Mouse (Mus musculus) olfactory bulb, adult 2 months (tissue): Measurements from ENCODE around the gene Nxf2. TPM values are rescaled to one million over a fixed set of nuclear protein-coding genes. Genes with fewer than 3 reads are reported as not detected.
"Not testable (repeated sequence)": the region's sequence is repeated elsewhere in the genome, so short reads cannot be mapped to it uniquely, and the experiment has no call there.

ENCODE experiments used
- H3K27ac ChIP-seq: fragments of 200-500 bp; 2 replicates; pipeline ENCODE4 v1.5.1; 2012; ENCODE audit warnings: low read depth, low read length; ENCODE audit not compliant: insufficient read depth
- H3K4me1 ChIP-seq: fragments of 200-500 bp; 2 replicates; pipeline ENCODE4 v1.6.1; 2012; ENCODE audit warnings: low read length; ENCODE audit not compliant: control insufficient read depth, insufficient read depth
- H3K4me3 ChIP-seq: fragments of 200-500 bp; 2 replicates; pipeline ENCODE4 v1.5.1; 2012; ENCODE audit warnings: mild to moderate bottlenecking, low read depth, low read length, moderate library complexity; ENCODE audit not compliant: insufficient read depth
- CTCF ChIP-seq: fragments of 200-500 bp; IDR thresholded peaks from 2 replicates; pipeline ENCODE4 v1.5.1; 2012; ENCODE audit warnings: low read depth, mild to moderate bottlenecking, low read length, moderate library complexity; ENCODE audit not compliant: insufficient read depth
- POLR2A ChIP-seq: fragments of 200-500 bp; IDR thresholded peaks from 2 replicates; pipeline ENCODE4 v1.6.1; 2012; ENCODE audit warnings: mild to moderate bottlenecking, low read depth, low read length, moderate library complexity; ENCODE audit not compliant: insufficient read depth
- WGBS: fragments of 180-500 bp; shearing (Covaris S2); methylation state at CpG from one replicate; pipeline ENCODE4 v1.1.7; 2018; 5-methylcytosine and 5-hydroxymethylcytosine counted together
- polyA plus RNA-seq: library from polyadenylated mRNA; stranded (reverse); fragments of >200 nt; gene quantifications from 2 replicates; pipeline ENCODE4 v1.2.4, GENCODE M21; 2012; ENCODE audit warnings: low replicate concordance; ENCODE audit not compliant: missing spikeins, insufficient read depth, insufficient read length

Gene Nxf2
- polyA plus RNA-seq, 1 experiment: not detected

- Histone ChIP-seq H3K27ac (no peak overlapping the region), H3K4me1 (no peaks in the 10 kb centered on the region), H3K4me3 (no peak overlapping the region)
- TF ChIP-seq CTCF (no peak), POLR2A (no peak)
- 56% methylated on average over 7 of the region's 7 CpGs for WGBS
Measured at GRCm38 (mm10) chrX:134923675-134924424, 40.7 kb downstream of the Nxf2 start.

GRCm38 (mm10) chrX:134919220-134919619, 45.3 kb downstream of the Nxf2 start:
- TF ChIP-seq POLR2A (no peak), CTCF (no peak)
- Histone ChIP-seq H3K27ac (no peak overlapping the region), H3K4me3 (no peak overlapping the region), H3K4me1 (no peaks in the 10 kb centered on the region)
- WGBS: 67% methylated on average over 1 of the region's 1 CpGs

- Histone ChIP-seq H3K4me3 (no peak overlapping the region), H3K4me1 (no peaks in the 10 kb centered on the region), H3K27ac (no peak overlapping the region)
- TF ChIP-seq POLR2A: no peak
- no peak for TF ChIP-seq CTCF
- WGBS: 71% methylated on average over 2 of the region's 2 CpGs
Measured at GRCm38 (mm10) chrX:134915745-134916144, 48.8 kb downstream of the Nxf2 start.

- not testable (repeated sequence) for H3K27ac ChIP-seq, H3K4me1 ChIP-seq, H3K4me3 ChIP-seq
Measured at GRCm38 (mm10) chrX:134915315-134915714, 49.2 kb downstream of the Nxf2 start.

- Histone ChIP-seq H3K4me3 (no peak overlapping the region), H3K27ac (no peak overlapping the region), H3K4me1 (no peaks in the 10 kb centered on the region)
- 70% methylated on average over 4 of the region's 4 CpGs for WGBS
- TF ChIP-seq POLR2A (no peak), CTCF (no peak)
Measured at GRCm38 (mm10) chrX:134914851-134915250, 49.7 kb downstream of the Nxf2 start.

- H3K4me3 ChIP-seq: no peak overlapping the region
- TF ChIP-seq CTCF (no peak), POLR2A (no peak)
- H3K4me1 ChIP-seq: no peaks in the 10 kb centered on the region
- no peak overlapping the region for H3K27ac ChIP-seq
- 29% methylated on average over 4 of the region's 4 CpGs for WGBS
Measured at GRCm38 (mm10) chrX:134913234-134913936, 51.2 kb downstream of the Nxf2 start.

GRCm38 (mm10) chrX:134912805-134913204, 51.7 kb downstream of the Nxf2 start:
- Histone ChIP-seq H3K27ac (no peak overlapping the region), H3K4me1 (no peaks in the 10 kb centered on the region), H3K4me3 (no peak overlapping the region)
- no peak for TF ChIP-seq POLR2A
- TF ChIP-seq CTCF: no peak
- WGBS: 65% methylated on average over 2 of the region's 2 CpGs

- TF ChIP-seq POLR2A: no peak
- TF ChIP-seq CTCF: no peak
- H3K27ac ChIP-seq: no peak overlapping the region
- WGBS: 80% methylated on average over 4 of the region's 4 CpGs
- no peak overlapping the region for H3K4me3 ChIP-seq
- H3K4me1 ChIP-seq: no peaks in the 10 kb centered on the region
Measured at GRCm38 (mm10) chrX:134910345-134910744, 54.2 kb downstream of the Nxf2 start.

Other genes with a start within 250 kb of the Nxf2 start
- not detected in 2 replicates for gene Armcx1, start 246.8 kb downstream of the Nxf2 start, polyA plus RNA-seq
- not detected in 2 replicates for gene Armcx6, start 213.3 kb downstream of the Nxf2 start, polyA plus RNA-seq
- gene Armcx3, start 208.2 kb downstream of the Nxf2 start, polyA plus RNA-seq: not detected in 2 replicates
- not detected in 2 replicates for gene Armcx2, start 155.5 kb downstream of the Nxf2 start, polyA plus RNA-seq
- not detected in 2 replicates for gene Zmat1, start 44.5 kb upstream of the Nxf2 start, polyA plus RNA-seq
- gene Gm15023, start 212.9 kb upstream of the Nxf2 start, polyA plus RNA-seq: not detected in 2 replicates
- not detected in 2 replicates for gene Tceal6, start 245.9 kb upstream of the Nxf2 start, polyA plus RNA-seq